Mouse (Mus musculus): Measurements from ENCODE around the gene Hnrnpk.
A peak's percentile ranks its signal among the peaks of the same experiment; 100 is the strongest.
"Not testable (repeated sequence)": the region's sequence is repeated elsewhere in the genome, so short reads cannot be mapped to it uniquely, and the experiment has no call there.

Hnrnpk gene

GRCm38 (mm10) chr13:58387948-58388347 lies 15.2 kb downstream of the Hnrnpk start:
- DNase-seq, result peak; percentile 60 to 64

DNA sequence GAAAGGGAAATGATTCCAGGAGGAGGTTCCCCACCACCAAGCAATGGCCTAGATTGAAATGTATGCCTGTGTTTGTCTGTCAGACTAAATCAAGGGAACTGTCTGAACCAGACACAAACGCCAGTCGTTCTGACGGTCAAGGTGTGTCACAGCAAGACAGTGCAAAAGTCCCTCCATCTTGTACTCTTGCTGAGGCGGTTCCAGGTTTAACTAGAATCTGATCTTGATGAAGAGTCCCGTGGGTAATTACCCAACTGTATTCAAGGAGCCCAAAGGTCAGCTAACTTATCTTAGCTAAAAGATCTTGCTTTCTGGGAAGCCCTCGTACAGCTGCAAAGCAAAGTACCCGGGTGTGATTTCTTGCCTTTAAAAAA lies 17.6 kb downstream of the Hnrnpk start:
- DNase-seq, result no peak

GRCm38 (mm10) chr13:58384779-58385546 lies 18.2 kb downstream of the Hnrnpk start, which contains the start of gene 2210016F16Rik:
2210016F16Rik (minus strand) TSS chr13:58385225.
- DNase-seq, result peak; percentile 44 to 47

- DNase-seq, result no peak
Measured at GRCm38 (mm10) chr13:58384371-58384770, 18.8 kb downstream of the Hnrnpk start.

DNA sequence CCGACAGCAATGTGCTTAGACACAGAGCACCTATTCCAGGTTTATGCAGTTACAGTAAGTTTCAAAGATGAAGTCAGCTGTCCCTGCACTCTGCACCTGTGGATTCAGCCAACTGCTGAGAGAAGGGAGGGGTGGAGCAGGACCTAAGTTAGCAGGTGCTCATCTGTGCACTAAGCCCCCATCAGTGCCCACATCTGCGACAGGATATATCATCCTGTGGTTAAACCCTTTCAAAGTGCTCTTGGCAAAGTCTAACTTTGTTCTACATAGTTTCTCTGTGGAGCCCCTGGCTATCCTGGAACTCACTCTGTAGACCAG lies 30.0 kb downstream of the Hnrnpk start:
- DNase-seq, result no peak

DNA sequence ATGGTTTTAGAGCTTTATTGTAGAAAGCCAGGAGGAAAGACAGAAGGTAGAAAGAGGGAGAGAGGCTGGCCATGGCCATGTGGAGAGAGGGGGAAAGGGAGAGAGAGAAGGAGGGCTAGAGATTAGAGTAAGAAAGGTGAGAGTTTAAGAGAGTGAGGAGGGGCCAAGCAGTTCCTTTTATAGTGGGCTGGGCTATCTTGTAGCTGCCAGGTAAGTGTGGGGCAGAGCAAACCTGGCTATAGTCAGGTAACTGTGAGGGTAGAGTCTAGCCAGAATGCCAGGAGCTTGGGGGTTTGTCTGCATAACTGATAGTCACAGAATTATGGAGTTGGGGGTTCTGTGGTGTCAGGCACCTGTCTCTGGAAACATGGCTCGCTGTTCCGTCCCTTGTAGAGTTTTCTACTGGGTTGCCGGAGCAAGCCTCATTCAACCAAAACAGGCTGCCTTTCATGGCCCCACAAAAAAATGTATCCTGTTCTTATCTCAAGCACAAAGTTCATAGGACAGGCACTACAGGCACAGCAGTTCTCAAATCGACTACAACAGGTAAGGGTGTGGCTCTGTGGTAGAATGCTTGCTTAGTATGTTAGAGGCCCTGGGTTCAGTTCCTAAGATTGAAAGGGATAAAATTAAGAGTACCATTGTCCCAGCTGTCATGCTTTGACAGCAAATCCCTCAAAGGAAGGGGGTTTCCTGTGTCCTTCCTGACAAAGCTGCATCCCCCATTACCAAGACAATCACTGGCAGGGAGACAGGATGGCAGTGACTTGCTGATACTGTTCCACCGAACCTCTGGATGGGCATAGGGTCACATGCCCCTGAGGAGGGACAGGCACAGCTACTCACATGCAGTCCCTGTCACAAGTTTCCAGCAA lies 30.6 kb downstream of the Hnrnpk start:
- DNase-seq, result no peak

DNA sequence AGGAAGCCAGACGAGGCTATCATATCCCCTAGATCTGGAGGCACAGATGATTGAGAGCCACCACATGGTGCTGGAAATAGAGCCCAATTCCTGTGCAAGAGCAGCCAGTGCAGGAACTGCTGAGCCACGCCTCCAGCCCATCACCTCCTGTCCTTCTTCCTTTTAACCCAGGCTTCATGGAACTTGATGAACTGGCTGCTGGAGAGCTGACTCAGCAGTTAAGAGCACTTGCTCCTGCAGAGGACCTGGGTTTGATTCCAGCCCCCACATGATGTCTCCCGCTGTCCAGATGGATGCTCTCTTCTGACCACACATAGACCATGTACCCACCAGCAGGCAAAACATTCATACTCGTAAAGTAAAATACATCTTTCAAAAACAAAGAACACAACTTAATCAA lies 34.3 kb downstream of the Hnrnpk start:
- DNase-seq, result no peak

GRCm38 (mm10) chr13:58367641-58368040 lies 35.5 kb downstream of the Hnrnpk start:
- no peak for DNase-seq

DNA sequence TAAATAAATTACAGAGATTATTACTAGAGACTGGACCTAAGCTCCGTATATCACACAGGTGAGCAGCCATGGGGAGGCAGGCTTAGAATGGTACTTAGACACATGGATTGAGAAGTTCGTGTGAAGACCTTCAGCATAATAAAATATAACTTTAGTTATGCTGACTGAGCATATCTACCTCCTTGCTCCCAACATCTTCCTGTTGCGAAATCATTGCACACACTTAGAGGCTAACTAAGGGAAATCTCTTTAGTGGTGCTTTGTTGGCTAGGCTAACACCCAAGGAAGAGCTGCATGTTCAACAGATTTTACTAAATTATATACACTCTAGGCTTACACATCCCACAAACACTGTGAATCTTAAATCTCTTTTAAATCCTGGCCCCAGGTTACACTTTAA lies 36.8 kb downstream of the Hnrnpk start:
- DNase-seq, result no peak

DNA sequence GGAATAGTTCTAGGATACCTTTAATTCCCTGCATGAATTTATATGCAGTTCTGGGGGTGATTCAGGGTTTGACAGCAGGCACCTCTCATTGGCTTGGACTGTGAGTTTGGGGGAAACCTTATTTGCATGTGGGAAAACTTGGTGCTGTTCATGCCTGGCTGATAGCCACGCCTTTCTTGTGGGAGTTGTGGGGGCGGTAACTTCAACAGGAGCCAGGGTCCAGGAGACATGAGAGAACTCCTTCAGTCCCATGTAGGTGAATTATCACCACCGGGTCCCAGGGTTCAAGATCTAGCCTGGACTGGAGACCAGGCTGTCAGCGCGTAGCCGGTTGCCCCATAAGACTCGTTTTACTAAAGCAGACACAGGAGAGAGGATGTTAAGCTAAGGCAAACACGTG lies 38.0 kb downstream of the Hnrnpk start:
- DNase-seq, result not testable (repeated sequence)

GRCm38 (mm10) chr13:58364353-58365175 lies 38.6 kb downstream of the Hnrnpk start:
- no peak for DNase-seq

- no peak for DNase-seq
Measured at GRCm38 (mm10) chr13:58359304-58359653, 43.9 kb downstream of the Hnrnpk start.

DNA sequence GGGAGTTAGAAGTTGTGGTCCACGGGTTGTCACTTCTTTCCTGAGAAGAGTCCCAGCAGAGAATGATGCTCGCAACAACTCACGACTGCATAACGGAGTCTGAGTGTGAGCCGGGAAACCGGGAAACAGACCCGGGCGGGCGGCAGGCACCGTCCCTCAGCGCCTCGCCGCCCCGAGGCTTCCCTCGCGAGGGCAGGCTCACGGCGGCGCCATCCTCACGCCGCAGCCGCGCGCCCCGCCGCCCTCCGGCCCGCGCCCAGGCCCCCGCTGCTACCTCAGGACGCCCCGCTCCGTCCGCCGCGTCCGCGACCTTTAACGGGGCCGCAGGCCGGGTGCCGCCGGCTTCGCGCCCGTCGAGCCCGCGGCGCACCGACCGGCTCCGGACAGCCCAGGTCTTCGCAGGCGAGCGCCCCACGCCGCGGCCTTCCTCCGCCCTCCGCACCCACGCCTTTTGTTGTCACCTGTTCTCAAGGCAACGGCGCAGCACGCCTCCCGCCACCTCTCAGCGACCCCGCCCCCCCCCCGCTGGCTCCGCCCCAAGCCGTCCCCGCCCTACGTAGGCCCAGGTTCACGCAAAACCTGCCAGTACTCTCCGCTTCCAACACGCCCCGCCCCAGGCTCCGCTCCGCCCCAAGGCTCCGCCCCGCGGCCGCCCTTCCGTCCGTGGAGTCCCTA lies 44.4 kb downstream of the Hnrnpk start, which contains the start of gene Kif27:
Gene Kif27, minus strand, starts transcription at position 494 of the 675 bp plus-strand sequence.
- DNase-seq, result peak; percentile 50 to 70

GRCm38 (mm10) chr13:58352996-58353395 lies 50.1 kb downstream of the Hnrnpk start:
- no peak for DNase-seq

DNA sequence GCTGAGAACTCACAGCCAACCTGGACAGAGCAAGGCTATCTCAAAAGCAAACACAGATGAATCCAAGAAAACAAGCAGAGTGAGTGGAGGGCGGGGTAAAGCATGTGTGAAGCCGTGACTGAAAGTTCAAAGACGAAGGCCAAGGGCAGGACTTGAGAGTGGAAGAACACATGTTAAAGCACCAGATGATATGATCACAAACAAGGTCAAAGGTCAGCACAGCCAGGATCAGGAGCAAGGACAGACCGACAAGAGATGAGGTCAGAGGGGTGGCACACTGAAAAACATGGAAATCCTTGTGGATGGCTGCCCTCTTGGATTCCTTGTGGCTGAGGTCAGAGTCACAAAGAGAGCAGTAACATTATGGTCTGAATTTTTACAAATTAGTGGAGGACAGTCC lies 52.5 kb downstream of the Hnrnpk start:
- no peak for DNase-seq

DNA sequence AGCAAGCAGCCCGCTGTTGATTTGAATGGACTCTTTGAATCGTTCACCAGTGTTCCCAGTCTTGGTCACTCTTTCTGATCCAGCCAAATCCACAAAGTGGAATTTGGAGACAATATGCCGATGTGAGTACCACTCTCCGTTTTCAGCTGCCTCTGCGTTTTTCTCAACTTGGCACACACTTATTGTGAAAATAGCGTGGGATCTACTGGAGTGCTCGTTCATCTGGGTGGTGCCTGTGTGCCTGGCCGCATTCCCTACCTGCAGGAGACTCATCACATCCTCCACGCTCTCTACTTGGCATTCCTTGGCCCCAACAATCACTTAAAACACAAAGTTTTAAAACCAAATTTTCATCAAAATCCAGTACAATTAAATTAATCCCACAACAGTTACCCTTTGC lies 58.6 kb downstream of the Hnrnpk start:
- no peak for DNase-seq
